Mouse (Mus musculus) kidney, adult 11 months (tissue): ENCODE measurements at regions not wholly inside any gene's neighbourhood (a gene's known extent, or its start where the extent isn't known, plus 50 kb on each side); places are given as distances from the start of the nearest gene placed in this dataset.
A peak's percentile ranks its signal among the peaks of the same experiment; 100 is the strongest.

Experiments used
- DNase-seq: peaks from one replicate; pipeline ENCODE4 v3.0.0; 2022

- no peak for DNase-seq
These were observed 243.1 kb downstream of the Pdgfc start for GRCm38 (mm10) chr3:81279266-81279665.

- no peak for DNase-seq
These were observed 253.5 kb downstream of the Pdgfc start for GRCm38 (mm10) chr3:81289762-81290161.

- DNase-seq, result no peak
These were observed 256.2 kb downstream of the Pdgfc start for GRCm38 (mm10) chr3:81292404-81292803.

GRCm38 (mm10) chr3:81293186-81293819 lies 257.1 kb downstream of the Pdgfc start:
- no peak for DNase-seq

GRCm38 (mm10) chr3:81304017-81304791 lies 268.0 kb downstream of the Pdgfc start:
- DNase-seq, result no peak

GRCm38 (mm10) chr3:81305412-81306165 lies 269.4 kb downstream of the Pdgfc start:
- no peak for DNase-seq

- DNase-seq, result no peak
These were observed 290.6 kb downstream of the Pdgfc start for GRCm38 (mm10) chr3:81326866-81327265.

- DNase-seq, result no peak
These were observed 315.5 kb downstream of the Pdgfc start for GRCm38 (mm10) chr3:81351739-81352138.

- DNase-seq, result no peak
These were observed 331.7 kb downstream of the Pdgfc start for GRCm38 (mm10) chr3:81367918-81368317.

GRCm38 (mm10) chr3:81368642-81369041 lies 332.4 kb downstream of the Pdgfc start:
- no peak for DNase-seq

- DNase-seq, result no peak
These were observed 333.5 kb downstream of the Pdgfc start for GRCm38 (mm10) chr3:81369742-81370141.

- DNase-seq, result no peak
These were observed 339.8 kb downstream of the Pdgfc start for GRCm38 (mm10) chr3:81375990-81376389.

- DNase-seq, result no peak
These were observed 341.2 kb downstream of the Pdgfc start for GRCm38 (mm10) chr3:81377466-81377865.

GRCm38 (mm10) chr3:81379362-81379761 lies 343.1 kb downstream of the Pdgfc start:
- DNase-seq, result no peak

GRCm38 (mm10) chr3:81386931-81387330 lies 350.7 kb downstream of the Pdgfc start:
- peak; percentile 4 for DNase-seq

- no peak for DNase-seq
These were observed 351.4 kb downstream of the Pdgfc start for GRCm38 (mm10) chr3:81387634-81388033.

- DNase-seq, result no peak
These were observed 361.0 kb downstream of the Pdgfc start for GRCm38 (mm10) chr3:81397212-81397611.

- DNase-seq, result no peak
These were observed 364.8 kb downstream of the Pdgfc start for GRCm38 (mm10) chr3:81401028-81401427.

- no peak for DNase-seq
These were observed 372.7 kb downstream of the Pdgfc start for GRCm38 (mm10) chr3:81408914-81409313.

GRCm38 (mm10) chr3:81421875-81422274 lies 385.7 kb downstream of the Pdgfc start:
- no peak for DNase-seq

- DNase-seq, result no peak
These were observed 390.5 kb downstream of the Pdgfc start for GRCm38 (mm10) chr3:81426765-81427164.
